Mouse (Mus musculus) limb, embryonic 11.5 days (tissue): Measurements from ENCODE around the gene Gm14419. TPM values are rescaled to one million over a fixed set of nuclear protein-coding genes. Genes with fewer than 3 reads are reported as not detected.
"Not testable (repeated sequence)": the region's sequence is repeated elsewhere in the genome, so short reads cannot be mapped to it uniquely, and the experiment has no call there.

Source experiments
- ATAC-seq: fragments of 200-750 bp; cut with Nextera tagmentation; 2 replicates; pipeline ENCODE4 v1.8.0; 2017; ENCODE audit warnings: low read depth; ENCODE audit not compliant: insufficient number of reproducible peaks, low FRiP score, low TSS enrichment
- DNase-seq: peaks from one replicate; pipeline ENCODE4 v3.0.0-alpha.2; 2015; ENCODE audit warnings: low spot score
- H3K27ac ChIP-seq: fragments of 300-500 bp; sonication (generic); replicated peaks from 2 replicates; pipeline ENCODE4 v1.5.1; 2014; ENCODE audit warnings: low read depth, mild to moderate bottlenecking, low read length
- H3K27me3 ChIP-seq: fragments of 300-500 bp; sonication (generic); 2 replicates; pipeline ENCODE4 v1.6.1; 2014; ENCODE audit warnings: mild to moderate bottlenecking, low read length, mixed read lengths; ENCODE audit not compliant: control insufficient read depth, insufficient read depth
- H3K36me3 ChIP-seq: fragments of 300-500 bp; sonication (generic); 2 replicates; pipeline ENCODE4 v1.6.1; 2014; ENCODE audit warnings: mild to moderate bottlenecking, low read length, moderate library complexity, mixed read lengths; ENCODE audit not compliant: control insufficient read depth, insufficient read depth
- H3K4me1 ChIP-seq: fragments of 300-500 bp; sonication (generic); 2 replicates; pipeline ENCODE4 v1.6.1; 2014; ENCODE audit warnings: low read length, mixed read lengths; ENCODE audit not compliant: control insufficient read depth, insufficient read depth
- H3K4me2 ChIP-seq: fragments of 300-500 bp; sonication (generic); 2 replicates; pipeline ENCODE4 v1.6.1; 2014; ENCODE audit warnings: low read depth, mild to moderate bottlenecking, moderate library complexity; ENCODE audit not compliant: severe bottlenecking
- H3K4me3 ChIP-seq: fragments of 300-500 bp; sonication (generic); 2 replicates; pipeline ENCODE4 v1.5.1; 2014; ENCODE audit warnings: low read depth, low read length
- H3K9ac ChIP-seq: fragments of 300-500 bp; sonication (generic); 2 replicates; pipeline ENCODE4 v1.6.1; 2014; ENCODE audit warnings: mild to moderate bottlenecking, low read length
- H3K9me3 ChIP-seq: fragments of 300-500 bp; sonication (generic); 2 replicates; pipeline ENCODE4 v1.6.1; 2016; ENCODE audit warnings: low read length; ENCODE audit not compliant: control insufficient read depth
- WGBS: fragments of 180-500 bp; shearing (Covaris S2); extraction: QIAGEN DNeasy Blood & Tissue Kit; methylation state at CpG from one replicate; pipeline ENCODE4 v1.1.7; 2014; 5-methylcytosine and 5-hydroxymethylcytosine counted together
- polyA plus RNA-seq: library from polyadenylated mRNA; unstranded; fragments of >200 nt; fragmentation: Nextera tagmentation; extraction: Ambion mirVana; gene quantifications from 2 replicates; pipeline ENCODE4 v1.2.1, GENCODE M21; 2014

The Gm14419 gene
- polyA plus RNA-seq = 7.8 and 8.6 TPM in 2 replicates

DNA sequence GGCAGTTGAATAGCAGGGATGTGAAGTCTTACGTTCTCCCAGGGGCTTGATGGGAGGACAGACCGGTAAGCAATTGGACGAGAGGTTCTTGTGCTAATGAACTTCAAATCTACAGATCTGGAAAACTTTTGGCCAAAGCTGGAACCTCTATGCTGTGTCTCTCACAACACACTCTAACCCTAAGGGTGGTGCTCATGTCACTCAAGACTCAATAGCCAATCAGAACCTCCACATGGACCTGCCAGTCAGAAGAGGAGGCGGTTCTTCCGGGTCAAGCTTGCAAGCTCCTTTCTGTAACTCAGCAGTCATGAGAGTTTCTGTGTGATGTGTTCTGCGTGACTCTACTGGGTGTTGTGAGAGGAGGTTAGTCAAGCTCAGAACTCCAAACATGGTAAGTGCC is at the start of gene Gm14419:
TSS of gene Gm14419 (plus strand) at position 301 of the 400 bp plus-strand sequence.
- H3K4me2 ChIP-seq, H3K36me3 ChIP-seq, DNase-seq, H3K4me3 ChIP-seq, H3K4me1 ChIP-seq, H3K9me3 ChIP-seq, H3K27ac ChIP-seq, ATAC-seq, H3K27me3 ChIP-seq, H3K9ac ChIP-seq: not testable (repeated sequence)
- WGBS = no CpG with 5 or more reads among the region's 6 CpGs

Other genes with a start within 250 kb of the Gm14419 start
- gene Gm14295, start 202.3 kb upstream of the Gm14419 start, polyA plus RNA-seq = 12.8 and 14.2 TPM in 2 replicates
- not detected in 2 replicates for gene Gm14408, start 169.8 kb upstream of the Gm14419 start, polyA plus RNA-seq
- gene Gm14296, start 73.1 kb upstream of the Gm14419 start, polyA plus RNA-seq = 11.8 and 12.4 TPM in 2 replicates
- gene Gm14401, start 73.4 kb downstream of the Gm14419 start, polyA plus RNA-seq = not detected in 2 replicates
- 24.7 and 25.3 TPM in 2 replicates for gene Gm14410, start 205.5 kb downstream of the Gm14419 start, polyA plus RNA-seq